Mouse (Mus musculus): Measurements from ENCODE around the gene Btbd9.

DNA sequence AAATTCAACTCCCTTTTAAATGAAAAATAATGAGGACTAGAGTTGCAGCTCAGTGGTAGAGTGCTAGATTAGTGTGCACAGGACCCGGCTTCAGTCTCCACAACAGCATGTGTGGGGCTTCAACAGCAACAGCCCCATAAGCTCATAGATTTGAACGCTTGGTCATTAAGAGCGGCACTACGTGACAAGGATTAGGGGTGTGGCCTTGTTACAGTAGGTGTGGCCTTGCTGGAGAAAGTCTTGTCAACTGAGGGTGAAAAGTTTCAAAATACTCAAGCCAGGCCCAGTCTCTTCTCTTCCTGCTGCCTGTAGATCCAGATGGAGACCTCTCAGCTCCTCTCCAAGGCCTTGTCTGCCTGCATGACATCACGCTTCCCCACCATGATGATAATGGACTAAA is 84.1 kb downstream of the Btbd9 start:
- no peak for TF ChIP-seq POLR2A (IDR thresholded peaks at IDR 0.05; ENCODE audit: borderline replicate concordance, control insufficient read depth, low read depth, low read length)
- no peak for TF ChIP-seq CTCF (IDR thresholded peaks at IDR 0.05; ENCODE audit: control insufficient read depth, insufficient read depth, low read length)
